ENCODE assay signal across 13 mouse cellular contexts in the genomic region with DNA sequence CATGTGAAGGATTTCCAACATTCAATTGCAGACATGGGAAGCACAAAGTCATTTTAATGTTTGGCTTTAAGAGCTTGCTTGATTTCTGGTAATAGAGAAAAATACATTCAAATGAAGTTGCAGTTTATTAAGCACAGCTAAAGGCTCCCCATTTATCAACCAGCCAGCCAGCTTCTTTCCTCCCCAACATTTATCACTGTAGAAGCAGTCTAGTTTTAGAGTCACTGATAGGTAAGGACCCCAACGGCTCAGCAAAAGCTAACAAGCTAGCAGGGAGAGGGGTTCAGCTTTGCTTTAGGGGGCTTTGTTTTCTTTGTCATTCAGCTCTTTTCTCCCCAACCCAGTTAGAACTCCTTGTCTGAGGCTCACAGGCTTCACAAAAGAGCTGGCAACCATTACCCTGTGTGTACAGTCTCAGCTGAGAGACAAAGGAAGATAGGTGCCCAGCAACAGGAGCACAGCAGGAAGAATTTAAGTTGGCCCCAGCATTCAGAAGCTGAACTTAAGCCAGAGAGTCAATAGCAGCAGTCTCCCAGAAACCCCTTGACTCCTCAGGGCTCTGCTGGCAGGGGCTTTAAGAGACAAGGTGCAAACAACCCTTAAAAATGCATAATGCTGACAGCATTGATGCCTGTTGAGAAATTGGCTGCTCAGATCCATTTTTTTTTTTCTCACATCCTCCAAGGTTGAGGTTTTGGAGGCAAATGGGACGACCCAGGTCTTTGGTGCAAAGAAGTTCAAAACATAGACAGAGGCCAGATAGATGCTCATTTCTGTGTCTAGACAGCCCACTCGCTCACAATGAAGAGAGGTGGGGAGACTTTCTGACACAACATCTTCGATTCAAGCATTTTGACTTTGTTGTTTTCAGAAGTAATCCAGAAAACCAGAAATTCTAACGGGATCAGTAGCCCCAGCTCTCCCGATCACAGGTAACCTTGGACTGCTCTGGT.
DNase-seq lines count a peak whose midpoint lies in the region; ATAC-seq and TF ChIP-seq lines count a peak whose summit lies in the region.
"Had no signal": no experiment of that assay in that cellular context is flagged by ENCODE, and none has a peak within 500 bp of the region (broad histone marks: within the 10 kb centered on the region; RNA-seq: fewer than 3 reads in every experiment).

No protein-coding gene starts in this region.

- H3K9ac ChIP-seq in MEL (ENCODE audit: control insufficient read depth, low read depth, low read length, poor library complexity, severe bottlenecking) = no peak overlapping the region
- no peak overlapping the region for H3K9ac ChIP-seq in forebrain, embryonic 15.5 days (replicated peaks)
- no peak overlapping the region for H3K9ac ChIP-seq in midbrain, embryonic 12.5 days (replicated peaks)
- no peak overlapping the region for H3K9ac ChIP-seq in stomach, postnatal 0 days (ENCODE audit: low read length)
- H3K9ac ChIP-seq: embryonic facial prominence, embryonic 13.5 days; heart, embryonic 15.5 days had no signal

- TF ChIP-seq CTCF in MEL (IDR thresholded peaks at IDR 0.05 in 2 of 3, conservative IDR thresholded peaks at IDR 0.05 in 1 of 3; ENCODE audit: control insufficient read depth in 1 of 3, insufficient read depth in 1 of 3, low read depth in 2 of 3, low read length in 3 of 3, poor library complexity in 1 of 3, severe bottlenecking in 1 of 3) = no peak
- no peak for TF ChIP-seq CTCF in stomach, postnatal 0 days (IDR thresholded peaks at IDR 0.05; ENCODE audit: low read depth)

- peak; percentile 81 for ATAC-seq in forebrain, embryonic 15.5 days (replicated peaks)
- ATAC-seq in midbrain, embryonic 12.5 days (ENCODE audit: low FRiP score, low read depth) = peak; percentile 83
- ATAC-seq in stomach, postnatal 0 days (ENCODE audit: low FRiP score, low TSS enrichment) = no peak

- peak in 1 of 2 experiments; percentile 78; a peak in 3 of 4 replicates for TF ChIP-seq EP300 in MEL (IDR thresholded peaks at IDR 0.05; ENCODE audit: low read depth in 1 of 2, low read length in 2 of 2)
- no peak for TF ChIP-seq EP300 in stomach, postnatal 0 days (optimal IDR thresholded peaks at IDR 0.05)

- no peaks in the 10 kb centered on the region for H3K9me3 ChIP-seq in MEL (replicated peaks; ENCODE audit: insufficient read depth, low read length)
- no peaks in the 10 kb centered on the region for H3K9me3 ChIP-seq in forebrain, embryonic 15.5 days
- no peaks in the 10 kb centered on the region for H3K9me3 ChIP-seq in midbrain, embryonic 12.5 days
- no peaks in the 10 kb centered on the region for H3K9me3 ChIP-seq in stomach, postnatal 0 days (ENCODE audit: control insufficient read depth, low read length)
- H3K9me3 ChIP-seq: embryonic facial prominence, embryonic 13.5 days; heart, embryonic 15.5 days; limb, embryonic 10.5 days had no signal

- no peak overlapping the region for H3K4me2 ChIP-seq in forebrain, embryonic 15.5 days (replicated peaks)
- H3K4me2 ChIP-seq in midbrain, embryonic 12.5 days (replicated peaks) = peak overlapping the region; percentile 1; the same call in 1 of the 2 replicates
- H3K4me2 ChIP-seq in stomach, postnatal 0 days (replicated peaks; ENCODE audit: low read depth) = no peak overlapping the region
- H3K4me2 ChIP-seq: embryonic facial prominence, embryonic 13.5 days; heart, embryonic 15.5 days had no signal

- H3K79me2 ChIP-seq in MEL (ENCODE audit: control insufficient read depth, insufficient read depth, low read length, poor library complexity) = no peaks in the 10 kb centered on the region

- H3K27ac ChIP-seq in MEL (ENCODE audit: control insufficient read depth, low read depth, low read length) = peak overlapping the region; percentile 61
- 0 out of 2 replicates have a peak overlapping the region, but pooled peaks have one; percentile 3 for H3K27ac ChIP-seq in forebrain, embryonic 15.5 days (replicated peaks)
- peak overlapping the region; percentile 75 for H3K27ac ChIP-seq in midbrain, embryonic 12.5 days (replicated peaks)
- H3K27ac ChIP-seq in stomach, postnatal 0 days (replicated peaks) = no peak overlapping the region
- H3K27ac ChIP-seq: embryonic facial prominence, embryonic 13.5 days; gastrocnemius, adult 2 months; heart, embryonic 15.5 days; kidney, postnatal 0 days; limb, embryonic 10.5 days had no signal

- 16% methylated on average over 6 of the region's 6 CpGs for WGBS in forebrain, embryonic 15.5 days
- 22% methylated on average over 6 of the region's 6 CpGs for WGBS in midbrain, embryonic 12.5 days
- 55% methylated on average over 6 of the region's 6 CpGs for WGBS in stomach, postnatal 0 days

- no peak for TF ChIP-seq RAD21 in MEL (IDR thresholded peaks at IDR 0.05; ENCODE audit: low read depth, low read length)

- no peaks in the 10 kb centered on the region for H3K27me3 ChIP-seq in MEL (ENCODE audit: control insufficient read depth in 1 of 2, insufficient read depth in 2 of 2, low read length in 2 of 2)
- no peaks in the 10 kb centered on the region for H3K27me3 ChIP-seq in forebrain, embryonic 15.5 days
- H3K27me3 ChIP-seq in midbrain, embryonic 12.5 days = no peaks in the 10 kb centered on the region
- no peaks in the 10 kb centered on the region for H3K27me3 ChIP-seq in stomach, postnatal 0 days (ENCODE audit: control insufficient read depth, insufficient read depth, low read length)
- H3K27me3 ChIP-seq: embryonic facial prominence, embryonic 13.5 days; heart, embryonic 15.5 days had no signal

- H3K4me1 ChIP-seq in MEL (ENCODE audit: control insufficient read depth in 1 of 2, insufficient read depth in 2 of 2, low read length in 2 of 2) = no peaks in the 10 kb centered on the region
- peaks cover 18% of the 10 kb centered on the region for H3K4me1 ChIP-seq in forebrain, embryonic 15.5 days
- peaks cover 45% of the 10 kb centered on the region for H3K4me1 ChIP-seq in midbrain, embryonic 12.5 days
- no peaks in the 10 kb centered on the region for H3K4me1 ChIP-seq in stomach, postnatal 0 days (replicated peaks; ENCODE audit: control insufficient read depth, insufficient read depth)
- H3K4me1 ChIP-seq: embryonic facial prominence, embryonic 13.5 days; heart, embryonic 15.5 days; limb, embryonic 10.5 days had no signal

- peak overlapping the region in 1 of 2 experiments; percentile 32; a peak in 2 of 4 replicates for H3K4me3 ChIP-seq in MEL (ENCODE audit: control insufficient read depth in 1 of 2, insufficient read depth in 1 of 2, low read depth in 2 of 2, low read length in 2 of 2)
- H3K4me3 ChIP-seq in forebrain, embryonic 15.5 days = no peak overlapping the region
- no peak overlapping the region for H3K4me3 ChIP-seq in midbrain, embryonic 12.5 days
- H3K4me3 ChIP-seq in stomach, postnatal 0 days (ENCODE audit: low read depth, low read length) = no peak overlapping the region
- H3K4me3 ChIP-seq: embryonic facial prominence, embryonic 13.5 days; gastrocnemius, adult 2 months; heart, embryonic 15.5 days; limb, embryonic 10.5 days had no signal

- no peak for TF ChIP-seq POLR2A in MEL (IDR thresholded peaks at IDR 0.05; ENCODE audit: control insufficient read depth in 1 of 2, insufficient read depth in 1 of 2, low read depth in 1 of 2, low read length in 2 of 2, poor library complexity in 1 of 2)

- no peaks in the 10 kb centered on the region; a peak in 1 of 4 replicates for H3K36me3 ChIP-seq in MEL (ENCODE audit: control insufficient read depth in 1 of 2, insufficient read depth in 2 of 2, low read length in 2 of 2)
- H3K36me3 ChIP-seq in forebrain, embryonic 15.5 days = no peaks in the 10 kb centered on the region
- no peaks in the 10 kb centered on the region for H3K36me3 ChIP-seq in midbrain, embryonic 12.5 days
- no peaks in the 10 kb centered on the region for H3K36me3 ChIP-seq in stomach, postnatal 0 days (ENCODE audit: control insufficient read depth, insufficient read depth, low read length)
- H3K36me3 ChIP-seq: embryonic facial prominence, embryonic 13.5 days; heart, embryonic 15.5 days; limb, embryonic 10.5 days had no signal

- DNase-seq in MEL (ENCODE audit: low read depth, low spot score) (peak; percentile 55), R1 (ENCODE audit: low read depth, low spot score) (peak; percentile 3)
- DNase-seq in stomach, postnatal 0 days (ENCODE audit: low spot score) = no peak
- no peak for DNase-seq in c-Kit-positive CD71-positive TER-119-positive erythroid progenitor cells, embryonic 14.5 days (ENCODE audit: low spot score)
- no peak for DNase-seq in gastrocnemius, postnatal 25 days
- DNase-seq: gastrocnemius, adult 2 months; thymus, postnatal 36 days had no signal

TF ChIP-seq in MEL, 35 proteins besides CTCF, POLR2A, EP300 and RAD21:
- TF ChIP-seq GATA1 (IDR thresholded peaks at IDR 0.05; ENCODE audit: low read depth, low read length) (peak; percentile 55; the same call in 1 of the 2 replicates), POLR2AphosphoS5 (IDR thresholded peaks at IDR 0.05; ENCODE audit: borderline replicate concordance, low read depth, low read length) (no peak), TCF12 (IDR thresholded peaks at IDR 0.05; ENCODE audit: low read depth, low read length) (peak; percentile 76), TAL1 (IDR thresholded peaks at IDR 0.05; ENCODE audit: low read length) (no peak), MYC (IDR thresholded peaks at IDR 0.05; ENCODE audit: low read depth, low read length) (no peak), ZMIZ1 (IDR thresholded peaks at IDR 0.05; ENCODE audit: low read depth, low read length) (no peak), ZC3H11A (IDR thresholded peaks at IDR 0.05; ENCODE audit: low read depth, low read length) (no peak), UBTF (IDR thresholded peaks at IDR 0.05; ENCODE audit: borderline replicate concordance, insufficient read depth, low read depth, low read length) (no peak), NELFE (IDR thresholded peaks at IDR 0.05; ENCODE audit: low read depth, low read length) (0 out of 2 replicates have a peak, but pooled peaks have one; percentile 11), BHLHE40 (IDR thresholded peaks at IDR 0.05; ENCODE audit: borderline replicate concordance, low read depth, low read length) (no peak), JUND (IDR thresholded peaks at IDR 0.05; ENCODE audit: low read depth, low read length) (no peak), SIN3A (IDR thresholded peaks at IDR 0.05; ENCODE audit: low read length) (no peak), USF1 (IDR thresholded peaks at IDR 0.05; ENCODE audit: low read depth, low read length) (no peak), SMC3 (IDR thresholded peaks at IDR 0.05; ENCODE audit: low read depth, low read length) (no peak), TBP (IDR thresholded peaks at IDR 0.05; ENCODE audit: low read depth, low read length) (0 out of 2 replicates have a peak, but pooled peaks have one; percentile 23), ZNF384 (IDR thresholded peaks at IDR 0.05; ENCODE audit: low read depth, low read length) (no peak), NRF1 (IDR thresholded peaks at IDR 0.05; ENCODE audit: insufficient read depth, low read depth, low read length, poor library complexity, severe bottlenecking) (no peak)
TF ChIP-seq in MEL: peak in this region for 4.

Comparison
In these comparisons a context has a peak if more than half of its experiments do, and no peak if none do; other contexts are left out.
1. DNase-seq: peak in MEL (single experiment) and R1 (single experiment); none in stomach, postnatal 0 days (single experiment), c-Kit-positive CD71-positive TER-119-positive erythroid progenitor cells, embryonic 14.5 days (single experiment) and gastrocnemius, postnatal 25 days (single experiment).